Mouse (Mus musculus): Measurements from ENCODE around the gene Ptpro.

DNA sequence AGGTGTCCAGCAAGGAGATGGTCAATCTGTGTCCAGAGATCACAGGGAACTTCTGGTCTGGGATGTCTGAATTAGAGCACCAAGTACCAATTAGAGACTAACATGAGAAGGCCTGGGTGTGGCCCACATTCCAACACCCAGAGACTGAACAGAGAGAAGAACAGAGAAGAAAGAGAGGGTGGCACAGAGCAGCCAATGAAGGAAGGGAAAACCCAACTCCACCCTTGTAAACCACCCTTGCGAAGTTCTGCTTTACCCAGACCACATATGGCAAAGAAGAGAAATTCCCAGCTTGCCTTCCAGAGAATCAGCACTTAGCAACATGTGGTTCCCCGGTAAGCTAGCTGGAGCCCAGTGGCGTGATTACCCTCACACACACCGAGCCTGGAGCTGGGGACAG lies 152.1 kb downstream of the Ptpro start:
- no peak for TF ChIP-seq NANOG (IDR thresholded peaks at IDR 0.05; ENCODE audit: borderline replicate concordance, low read length)
- no peak for TF ChIP-seq CTCF (conservative IDR thresholded peaks at IDR 0.05; ENCODE audit: low read length)

Data from E14TG2a.4 (cell line).